Mouse (Mus musculus) embryonic fibroblast, embryonic 13.5 days (primary cell): ENCODE measurements around the gene Sorbs2.

Experiments
- CTCF ChIP-seq: IDR thresholded peaks from 2 replicates; pipeline ENCODE4 v1.5.1; 2011; ENCODE audit warnings: mild to moderate bottlenecking, control low read depth, low read length, moderate library complexity, borderline replicate concordance; ENCODE audit not compliant: insufficient read depth
- POLR2A ChIP-seq: IDR thresholded peaks from 2 replicates; pipeline ENCODE4 v1.6.1; 2011; ENCODE audit warnings: low read depth, mild to moderate bottlenecking, control low read depth, low read length, moderate library complexity

GRCm38 (mm10) chr8:45844911-45845481, 337.4 kb downstream of the Sorbs2 start:
- TF ChIP-seq CTCF = no peak
- TF ChIP-seq POLR2A = no peak
